In the genomic region with DNA sequence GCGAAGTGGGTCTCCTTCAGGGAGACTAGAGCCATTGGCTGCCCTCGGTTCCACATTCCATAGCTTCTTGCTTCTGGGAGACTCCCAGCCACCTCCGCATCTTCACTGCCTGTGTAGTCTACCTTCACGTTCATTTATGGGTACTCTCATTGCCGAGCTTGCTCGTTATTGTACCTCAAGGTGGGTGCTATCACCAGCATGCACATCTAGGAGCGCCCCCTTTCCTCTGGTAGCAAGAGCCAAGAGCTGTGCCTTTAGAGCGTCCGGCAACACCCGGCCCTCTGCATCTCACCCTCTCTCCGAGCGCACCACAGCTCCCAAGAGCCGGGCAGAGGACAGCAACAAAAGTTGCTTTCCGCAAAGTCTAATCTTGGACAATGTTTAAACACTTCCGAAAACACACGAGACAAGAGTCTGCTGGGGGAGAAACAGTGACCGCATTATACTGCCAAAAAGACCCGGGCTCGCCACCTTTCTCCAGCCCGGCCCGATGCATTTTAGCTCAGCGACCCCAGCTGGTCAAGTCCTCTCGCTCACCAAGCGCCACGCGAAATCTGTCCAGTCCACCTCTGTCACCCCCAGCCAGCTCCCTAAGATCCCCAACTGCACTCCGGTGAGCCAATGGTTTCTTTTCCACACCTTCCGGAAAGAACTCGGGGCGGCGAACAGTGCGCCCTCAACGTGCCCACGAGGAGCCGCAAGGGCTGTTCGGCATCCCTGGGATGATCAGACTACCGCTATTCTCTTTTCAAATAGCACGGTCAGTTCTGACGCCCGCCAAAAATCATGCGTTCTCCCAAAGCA, we compare ENCODE assay signal across 7 mouse cellular contexts. TPM values are rescaled to one million over a fixed set of nuclear protein-coding genes. Genes with fewer than 3 reads are reported as not detected.
A peak's percentile ranks its signal among the peaks of the same experiment; 100 is the strongest.
DNase-seq lines count a peak whose midpoint lies in the region; TF ChIP-seq lines count a peak whose summit lies in the region.

No protein-coding gene starts in this region.

- no peak for TF ChIP-seq CTCF in liver, adult 2 months (IDR thresholded peaks at IDR 0.05; ENCODE audit: low read depth, low read length)

- H3K36me3 ChIP-seq in liver, adult 2 months (ENCODE audit: control insufficient read depth, insufficient read depth, low read length): no peaks in the 10 kb centered on the region

- no peaks in the 10 kb centered on the region for H3K79me2 ChIP-seq in liver, adult 2 months (ENCODE audit: control insufficient read depth, insufficient read depth, low read length)

- 0 out of 2 replicates have a peak overlapping the region, but pooled peaks have one; percentile 30 for H3K9ac ChIP-seq in liver, adult 2 months (ENCODE audit: low read depth, low read length)

- WGBS in liver, adult 2 months: 2% methylated on average over 41 of the region's 41 CpGs

- H3K4me3 ChIP-seq in liver, adult 2 months (ENCODE audit: insufficient read depth, low read depth, low read length): no peak overlapping the region

- TF ChIP-seq POLR2A in liver, adult 2 months (IDR thresholded peaks at IDR 0.05; ENCODE audit: extremely low read depth, insufficient read depth, low read length): no peak

- peaks cover 23% of the 10 kb centered on the region; the same call in 1 of the 2 replicates for H3K27me3 ChIP-seq in liver, adult 2 months (ENCODE audit: control insufficient read depth, insufficient read depth, low read length)

- peak; percentile 70 for DNase-seq in adrenal gland, adult 2 months
- DNase-seq in cerebellum, adult 9-11 months: peak; percentile 15
- peak; percentile 17 to 61 for DNase-seq in frontal cortex, postnatal 10 days (ENCODE audit: low spot score in 2 of 2)
- peak; percentile 24 for DNase-seq in kidney, postnatal 14 days
- no peak for DNase-seq in liver, adult 2 months (ENCODE audit: extremely low read depth, low read depth, low spot score)
- peak; percentile 84 for DNase-seq in neural tube, embryonic 10.5 days (ENCODE audit: extremely low spot score, low spot score)
- DNase-seq in urinary bladder, postnatal 25 days (ENCODE audit: low spot score): peak; percentile 7

- no peak overlapping the region for H3K27ac ChIP-seq in liver, adult 2 months (replicated peaks; ENCODE audit: insufficient read depth, low read depth, low read length)

- H3K4me1 ChIP-seq in liver, adult 2 months (ENCODE audit: control insufficient read depth, insufficient read depth, low read length): peaks cover 7% of the 10 kb centered on the region

RNA-seq across cellular contexts. Expression of a gene that starts 0.5 kb away (rescaled TPM):
- total RNA-seq in adrenal gland, adult 2 months (2021): 1 to 10 TPM; 2.5 to 3.0 TPM
- 0.86 and 0.99 TPM in 2 replicates for polyA plus RNA-seq in adrenal gland, adult 2 months (2012; rRNA removed)
- total RNA-seq in liver, adult 2 months (2014; rRNA removed): 0.07 and 0.09 TPM in 2 replicates
- polyA plus RNA-seq in liver, adult 2 months (2012; rRNA removed): not detected in 2 replicates
